16 mouse cellular contexts compared by ENCODE assay signal in the genomic region with DNA sequence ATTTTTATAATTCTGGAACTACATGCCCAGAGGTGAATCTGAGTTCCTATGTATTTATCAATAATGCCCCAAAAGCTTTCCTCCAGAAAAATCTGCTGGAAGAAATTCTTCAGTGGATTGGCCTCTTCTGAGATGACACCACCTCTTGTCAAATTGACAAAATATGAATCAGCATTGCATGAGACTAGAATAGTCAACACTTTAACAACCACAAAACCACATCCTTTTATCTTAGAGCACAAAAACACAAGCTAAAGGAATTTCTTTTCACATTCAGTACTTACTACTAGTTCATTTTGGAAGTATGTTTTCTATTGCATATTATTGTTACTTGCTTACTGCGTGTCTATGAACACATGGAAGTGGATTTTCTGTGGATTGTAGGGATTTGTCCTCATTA.
"Had no signal": no experiment of that assay in that cellular context is flagged by ENCODE, and none has a peak within 500 bp of the region (broad histone marks: within the 10 kb centered on the region; RNA-seq: fewer than 3 reads in every experiment).

No protein-coding gene starts in this region.

- H3K36me3 ChIP-seq: limb, embryonic 15.5 days; liver, embryonic 12.5 days; midbrain, embryonic 13.5 days; neural tube, embryonic 12.5 days; stomach, embryonic 15.5 days had no signal

- DNase-seq: kidney, adult 11 months; kidney, adult 9 months; kidney, postnatal 36 days; lung, embryonic 14.5 days; lung, postnatal 10 days; lung, postnatal 4 days; retina, postnatal 1 day; thymus, postnatal 36 days had no signal

- H3K27ac ChIP-seq: kidney, postnatal 0 days; layer of hippocampus, adult 2 months; limb, embryonic 15.5 days; liver, embryonic 12.5 days; midbrain, embryonic 13.5 days; neural tube, embryonic 12.5 days; stomach, embryonic 15.5 days had no signal

- H3K9ac ChIP-seq: limb, embryonic 15.5 days; liver, embryonic 12.5 days; lung, embryonic 14.5 days; midbrain, embryonic 13.5 days; neural tube, embryonic 12.5 days; stomach, embryonic 15.5 days had no signal

- ATAC-seq: liver, embryonic 12.5 days; midbrain, embryonic 13.5 days had no signal

- H3K4me3 ChIP-seq: layer of hippocampus, adult 2 months; limb, embryonic 15.5 days; liver, embryonic 12.5 days; midbrain, embryonic 13.5 days; myocyte; neural tube, embryonic 12.5 days; stomach, embryonic 15.5 days had no signal

- H3K27me3 ChIP-seq: limb, embryonic 15.5 days; liver, embryonic 12.5 days; midbrain, embryonic 13.5 days; neural tube, embryonic 12.5 days; stomach, embryonic 15.5 days had no signal

- H3K4me1 ChIP-seq: limb, embryonic 15.5 days; liver, embryonic 12.5 days; midbrain, embryonic 13.5 days; neural tube, embryonic 12.5 days; stomach, embryonic 15.5 days had no signal

- H3K4me2 ChIP-seq: limb, embryonic 15.5 days; liver, embryonic 12.5 days; lung, embryonic 14.5 days; midbrain, embryonic 13.5 days; neural tube, embryonic 12.5 days; stomach, embryonic 15.5 days had no signal

- H3K9me3 ChIP-seq: limb, embryonic 15.5 days; liver, embryonic 12.5 days; midbrain, embryonic 13.5 days; neural tube, embryonic 12.5 days; stomach, embryonic 15.5 days had no signal
